Mouse (Mus musculus): ENCODE data around the gene Socs2.
A peak's percentile ranks its signal among the peaks of the same experiment; 100 is the strongest.

Socs2 gene

DNA sequence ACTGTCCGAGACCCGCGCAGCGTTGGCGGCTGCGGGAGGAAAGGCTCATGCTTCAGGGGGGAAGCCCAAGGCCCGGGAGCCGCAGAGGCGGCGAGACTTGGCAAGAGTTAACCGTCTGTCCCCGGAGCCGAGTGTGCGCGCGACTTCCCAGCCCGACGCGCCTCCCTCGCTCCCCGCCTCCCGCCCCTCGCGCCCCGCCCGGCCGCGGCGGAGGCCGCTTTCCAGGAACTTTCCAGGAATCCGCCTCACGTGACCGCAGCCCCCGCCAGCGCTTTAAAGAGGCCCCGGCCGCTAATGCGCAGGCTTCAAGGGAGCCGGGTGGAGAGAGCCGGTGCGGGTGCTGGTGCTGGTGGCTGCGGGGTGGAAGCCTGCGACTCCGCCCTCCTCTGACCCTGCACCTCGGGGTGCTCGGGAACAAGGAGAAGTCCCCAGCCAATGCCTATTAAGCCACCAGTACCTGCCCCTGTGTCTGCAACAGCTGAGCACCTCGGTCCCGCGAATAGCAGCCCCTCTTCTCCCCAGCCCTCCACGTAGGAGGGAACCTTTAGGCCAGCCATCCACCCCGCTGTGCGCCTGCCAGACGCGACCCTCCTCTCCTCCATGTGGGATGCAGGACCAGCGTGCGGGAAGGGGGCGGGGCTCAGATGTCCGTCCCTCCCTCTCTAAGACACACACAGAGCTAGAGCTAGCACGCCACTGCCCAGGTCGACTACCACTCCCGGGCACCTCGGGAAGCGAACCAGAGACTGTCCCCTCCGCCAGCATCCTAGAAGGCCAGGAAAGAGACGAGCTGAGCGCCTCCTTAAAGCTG is at the start of gene Socs2:
Gene Socs2, minus strand, starts transcription at position 496 of the 811 bp plus-strand sequence.
- peak; percentile 97 for DNase-seq

DNA sequence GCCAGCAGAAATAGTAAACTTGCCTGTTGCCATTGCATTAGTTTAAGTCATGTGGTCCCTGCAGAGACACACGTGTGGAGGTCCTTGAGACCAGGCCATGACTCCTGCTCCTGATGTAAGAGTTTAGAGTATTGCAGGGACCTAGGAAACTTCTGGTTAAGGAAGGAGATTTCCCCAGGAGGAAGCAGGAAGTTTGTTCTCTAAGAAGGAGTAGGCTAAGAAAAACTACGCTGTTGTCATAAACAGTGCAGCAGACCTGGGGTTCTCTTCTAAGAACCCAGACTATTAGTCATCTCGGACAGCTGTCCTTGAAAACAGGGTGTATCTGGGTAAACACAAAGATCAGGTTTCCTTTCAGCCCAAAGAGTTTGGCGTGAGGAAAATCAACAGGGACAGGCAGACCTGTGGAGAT is 48.5 kb upstream of the Socs2 start:
- DNase-seq, result no peak

DNA sequence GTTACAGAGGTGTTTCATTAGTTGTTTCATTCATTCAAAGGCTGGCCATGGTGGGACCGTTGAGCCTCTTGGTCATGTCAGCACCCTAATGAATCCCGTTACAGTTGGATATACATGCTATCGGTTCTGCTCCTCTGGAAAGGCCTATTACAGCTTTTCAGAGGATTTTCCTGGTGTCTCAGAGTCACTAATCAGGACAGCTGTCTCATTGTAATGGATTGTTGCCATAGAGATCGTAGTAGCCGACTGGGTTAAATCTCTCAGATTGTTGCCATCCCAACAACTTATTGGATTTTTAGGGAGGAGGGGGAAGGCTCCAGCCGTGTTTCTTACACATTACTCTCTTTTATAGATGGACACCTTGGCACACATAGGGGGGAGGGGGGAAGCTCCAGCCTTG is 47.5 kb upstream of the Socs2 start:
- DNase-seq, result peak; percentile 54

DNA sequence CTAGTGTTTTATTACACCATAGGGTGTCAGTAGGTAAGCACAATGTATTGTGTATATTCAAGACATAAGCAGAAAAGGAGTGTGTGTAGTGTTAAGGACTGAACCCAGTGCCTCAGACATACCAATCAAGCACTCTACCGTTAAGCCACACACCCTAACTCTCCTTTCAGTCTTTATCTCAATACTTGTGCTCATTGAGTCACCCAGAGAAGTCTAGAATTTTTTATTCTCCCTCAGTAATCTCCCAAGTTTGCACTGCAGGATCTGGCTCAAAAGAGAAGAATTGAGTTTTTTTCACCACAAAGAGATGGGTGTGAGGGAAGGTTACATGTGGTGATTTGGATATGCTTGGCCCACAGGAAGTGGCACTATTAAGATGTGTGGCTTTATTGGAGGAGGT is 45.3 kb upstream of the Socs2 start:
- DNase-seq, result no peak

DNA sequence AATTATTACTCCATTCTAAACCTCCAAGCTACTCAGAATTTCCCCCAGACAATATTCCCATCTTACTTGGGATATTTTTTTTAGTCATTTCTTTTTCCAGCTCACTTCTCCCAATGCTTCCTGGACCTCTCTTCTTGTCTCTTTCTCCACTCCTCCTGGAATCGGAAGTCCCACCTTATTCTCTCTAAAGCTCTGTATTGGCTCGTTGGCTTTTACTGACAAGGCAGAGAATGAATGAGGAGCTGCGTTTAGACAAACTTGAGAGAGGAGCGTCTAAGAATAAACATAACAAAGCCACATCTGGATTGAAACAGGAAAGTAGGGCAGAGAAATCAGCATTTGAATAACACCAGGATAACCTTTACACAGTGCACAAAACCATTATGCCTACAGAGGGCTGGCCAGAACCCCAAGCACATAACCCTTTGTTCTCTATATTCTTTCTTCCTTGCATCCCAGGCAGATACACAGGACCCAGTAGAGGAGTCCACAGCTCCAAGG is 44.1 kb upstream of the Socs2 start:
- DNase-seq, result no peak

DNA sequence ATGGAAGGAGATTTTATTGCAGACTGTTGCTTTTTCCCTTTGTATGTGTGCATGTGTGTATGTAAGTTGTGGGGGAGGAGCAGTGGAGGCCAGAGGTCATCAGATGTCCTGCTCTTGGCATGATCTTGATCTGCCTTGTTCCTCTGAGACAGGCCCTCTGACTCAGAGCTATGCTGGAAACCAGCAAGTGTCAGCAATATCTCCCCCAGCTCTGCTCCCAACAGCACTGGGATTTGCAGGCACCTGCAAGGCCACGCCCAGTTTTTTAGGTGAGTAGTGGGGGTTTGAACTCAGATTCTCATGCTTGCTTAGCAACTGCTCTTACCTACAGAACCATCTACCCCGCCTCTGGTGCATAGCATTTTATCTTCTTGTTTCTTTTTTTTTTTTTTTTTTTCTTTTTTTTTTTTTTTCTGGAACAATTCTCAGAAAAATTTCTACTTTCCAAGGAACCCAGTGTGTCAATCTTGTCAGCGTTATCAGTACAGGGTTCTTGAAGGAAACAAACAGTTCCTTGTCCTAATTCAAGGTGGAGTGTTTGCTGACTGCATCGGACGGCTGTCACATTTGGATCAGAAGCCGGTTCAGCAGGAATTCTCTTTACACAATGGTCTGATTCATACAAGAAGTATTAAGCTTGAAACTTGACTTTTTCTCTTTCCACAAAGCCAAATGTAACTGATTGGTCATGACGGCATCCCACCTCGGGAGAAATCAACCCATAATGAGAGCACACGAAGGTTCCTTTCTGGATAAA is 41.2 kb upstream of the Socs2 start:
- DNase-seq, result no peak

DNA sequence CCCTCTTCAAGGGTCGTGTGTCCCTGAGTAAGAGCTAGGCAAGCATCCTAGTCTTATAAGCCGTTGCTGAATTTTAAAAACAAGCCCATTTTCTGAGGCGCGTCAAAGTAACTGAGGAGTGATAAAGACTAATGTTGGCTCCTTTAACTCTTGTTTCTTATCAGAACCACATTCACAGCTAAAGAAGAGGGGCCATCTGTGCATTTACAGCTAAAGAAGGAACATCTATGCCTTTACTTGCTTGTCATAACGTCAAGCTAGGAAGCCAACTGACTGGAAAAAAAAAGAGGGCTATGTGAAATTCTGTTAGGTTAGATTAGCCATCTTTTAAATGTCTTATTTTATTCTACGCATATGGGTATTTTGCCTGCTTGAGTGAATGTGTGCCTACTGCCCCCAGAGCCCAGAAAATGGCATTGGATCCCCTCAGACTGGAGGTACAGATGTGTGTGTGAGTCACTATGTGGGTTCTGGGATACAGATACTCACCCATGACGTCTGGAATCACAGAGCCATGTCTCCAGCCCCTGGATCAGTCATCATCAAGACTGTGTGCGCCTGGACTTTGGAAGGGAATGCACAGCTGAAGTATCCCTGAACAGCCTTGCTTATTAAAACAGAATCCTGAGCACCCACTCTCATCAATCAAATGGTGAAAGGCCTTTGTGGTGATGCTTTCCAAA is 40.5 kb upstream of the Socs2 start:
- no peak for DNase-seq

DNA sequence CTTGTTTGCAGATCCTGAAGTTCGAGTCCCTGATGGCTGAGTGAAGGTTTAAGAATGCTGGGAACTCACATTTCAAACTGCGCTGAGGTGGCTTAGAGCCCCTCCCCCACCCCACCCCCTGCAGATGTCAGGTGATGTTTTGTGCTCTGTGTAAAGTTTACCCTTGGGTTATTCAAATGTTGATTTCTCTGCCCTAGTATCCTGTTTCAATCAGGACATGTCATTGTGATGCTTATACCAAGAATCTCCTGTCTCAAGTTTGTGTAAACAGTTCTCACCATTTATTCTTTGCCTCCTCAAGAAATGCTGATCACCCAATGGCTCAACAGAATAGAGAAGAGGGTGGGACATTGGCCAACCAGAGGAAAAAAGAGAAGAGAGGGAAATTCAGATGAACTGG is 39.1 kb upstream of the Socs2 start:
- no peak for DNase-seq

DNA sequence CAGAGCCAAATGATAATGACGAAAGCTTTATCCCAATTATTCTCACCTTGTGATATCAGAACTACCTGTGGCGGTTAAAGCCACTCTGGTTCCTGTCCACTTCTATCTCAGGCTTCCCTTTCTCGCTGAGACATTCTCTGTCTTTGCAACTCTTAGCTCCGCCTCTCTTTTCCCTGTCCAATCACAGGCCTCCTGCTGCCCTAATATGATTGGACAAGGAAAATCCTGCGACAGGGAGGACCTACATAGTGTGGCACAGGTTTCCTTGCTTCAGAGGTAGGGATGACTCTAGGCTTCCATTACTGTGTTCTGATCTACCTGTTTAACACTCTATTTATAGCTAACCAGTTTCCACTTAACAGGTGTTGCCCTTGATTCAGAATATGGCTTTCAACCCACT is 36.3 kb upstream of the Socs2 start:
- no peak for DNase-seq

DNA sequence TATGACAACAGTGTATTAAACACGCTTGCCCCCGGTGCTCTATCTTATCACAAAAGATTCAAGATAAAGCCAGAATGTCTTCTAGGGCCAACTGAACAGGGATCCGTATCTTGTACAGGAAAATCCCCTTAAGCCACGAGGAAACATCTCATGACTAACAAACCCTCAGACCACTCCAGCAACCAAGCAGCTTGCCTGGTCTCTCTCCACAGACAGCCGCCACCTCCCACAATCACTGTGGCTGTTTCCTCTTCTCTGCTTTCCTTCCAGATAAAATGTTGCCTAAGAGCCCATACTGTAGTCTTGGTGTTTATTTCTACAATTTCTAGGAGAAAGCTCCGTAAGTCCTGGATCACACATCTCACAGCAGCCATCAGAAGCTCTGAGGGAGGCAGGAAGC is 32.1 kb upstream of the Socs2 start:
- no peak for DNase-seq

DNA sequence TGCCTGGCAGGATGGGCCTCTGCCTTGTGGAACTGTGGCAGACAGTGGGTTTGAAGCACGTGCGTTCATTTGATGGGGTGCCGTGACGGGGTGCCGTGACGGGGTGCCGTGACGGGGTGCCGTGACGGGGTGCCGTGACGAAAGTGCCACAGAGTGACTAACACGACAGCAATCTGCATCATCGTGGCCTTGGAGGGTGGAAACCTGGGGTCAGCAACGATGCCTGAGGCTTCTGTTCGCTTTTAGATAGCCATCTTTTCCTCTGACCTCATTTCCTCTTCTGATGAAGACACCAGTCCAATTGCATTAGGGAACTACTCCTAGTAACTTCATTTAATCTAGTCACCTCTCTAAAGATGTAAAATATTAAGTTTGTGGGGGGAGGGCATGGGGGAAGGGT is 31.0 kb upstream of the Socs2 start:
- DNase-seq, result no peak

DNA sequence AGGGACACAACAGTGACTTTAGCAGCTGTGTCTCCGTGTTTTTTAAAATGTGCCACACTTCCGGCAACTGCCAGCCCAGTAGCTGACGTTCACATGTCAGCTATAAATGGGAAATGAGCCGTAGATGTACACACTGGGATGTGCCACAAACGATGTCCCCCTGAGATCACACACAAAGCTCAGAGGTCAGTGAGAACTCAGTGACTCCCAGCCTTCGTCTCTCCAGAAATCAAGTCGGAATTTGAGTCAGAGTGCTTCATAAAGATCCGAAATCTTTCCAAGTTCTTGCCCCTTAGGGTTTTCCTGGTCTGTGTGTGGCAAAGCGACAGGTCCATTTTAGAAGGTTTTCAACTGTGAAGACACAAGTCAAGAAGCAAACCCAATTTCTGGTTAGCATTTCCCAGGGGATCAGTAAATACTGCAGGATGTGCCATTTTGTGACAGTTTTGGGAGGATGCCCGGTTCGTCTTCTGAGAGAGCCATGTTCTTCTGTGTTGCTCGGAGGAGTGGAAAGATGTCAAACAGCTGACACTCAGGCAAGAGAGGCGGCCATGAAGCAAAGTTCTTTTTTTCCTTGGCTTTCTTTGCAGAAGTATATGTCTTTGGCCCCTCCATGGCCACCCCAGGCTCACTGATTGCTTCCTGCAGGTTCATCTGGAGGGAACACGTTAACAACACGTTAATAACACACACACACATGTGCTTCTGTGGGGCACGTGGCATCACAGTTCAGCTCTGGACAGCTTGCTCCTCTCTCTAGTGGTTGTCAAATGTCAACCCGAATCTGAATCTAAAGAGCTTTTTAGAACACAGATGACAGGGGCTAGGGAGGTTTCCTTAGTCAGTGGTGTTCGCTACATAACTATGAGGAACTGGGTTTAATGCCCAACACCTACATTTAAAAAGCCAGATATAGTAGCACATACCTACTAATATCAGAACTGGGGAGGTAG is 28.4 kb upstream of the Socs2 start:
- DNase-seq, result no peak

DNA sequence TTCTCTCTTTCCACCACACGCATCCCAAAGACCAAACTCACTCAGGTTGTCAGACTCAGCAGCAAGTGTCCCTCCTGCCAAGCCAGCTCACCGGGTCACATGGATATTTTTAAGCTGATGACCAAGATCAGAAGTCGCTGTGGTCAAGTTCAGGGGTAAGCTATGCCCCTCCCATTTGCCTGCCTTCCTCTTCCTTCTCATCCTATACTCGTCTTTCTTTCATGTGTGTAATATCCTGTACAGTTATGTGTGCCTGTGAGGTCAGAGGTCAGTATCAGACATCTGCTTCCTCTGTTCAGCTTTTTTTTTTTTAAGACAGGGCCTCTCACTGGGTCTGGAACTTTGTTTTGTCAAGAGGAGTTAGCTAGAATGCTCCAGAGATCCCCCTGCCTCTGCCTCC is 25.4 kb upstream of the Socs2 start:
- DNase-seq, result no peak

DNA sequence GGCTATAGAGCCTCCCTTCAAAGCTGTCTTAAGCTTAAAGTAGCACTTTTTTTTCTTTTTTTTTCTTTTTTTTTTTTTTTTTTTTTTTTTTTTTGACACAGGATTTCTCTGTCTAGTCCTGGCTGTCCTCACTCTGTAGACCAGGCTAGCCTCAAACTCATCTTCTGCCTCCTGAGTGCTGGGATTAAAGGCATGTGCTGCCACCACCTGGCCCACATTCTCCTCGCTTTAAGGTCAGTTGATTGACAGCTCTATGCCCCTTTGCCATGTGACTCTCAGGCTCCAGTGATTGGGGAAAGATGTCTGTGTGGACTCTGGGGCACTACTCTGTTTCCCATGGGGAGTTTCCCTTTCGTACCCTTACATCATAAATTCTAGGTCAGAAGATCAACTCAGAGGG is 23.6 kb upstream of the Socs2 start:
- peak; percentile 12 for DNase-seq

DNA sequence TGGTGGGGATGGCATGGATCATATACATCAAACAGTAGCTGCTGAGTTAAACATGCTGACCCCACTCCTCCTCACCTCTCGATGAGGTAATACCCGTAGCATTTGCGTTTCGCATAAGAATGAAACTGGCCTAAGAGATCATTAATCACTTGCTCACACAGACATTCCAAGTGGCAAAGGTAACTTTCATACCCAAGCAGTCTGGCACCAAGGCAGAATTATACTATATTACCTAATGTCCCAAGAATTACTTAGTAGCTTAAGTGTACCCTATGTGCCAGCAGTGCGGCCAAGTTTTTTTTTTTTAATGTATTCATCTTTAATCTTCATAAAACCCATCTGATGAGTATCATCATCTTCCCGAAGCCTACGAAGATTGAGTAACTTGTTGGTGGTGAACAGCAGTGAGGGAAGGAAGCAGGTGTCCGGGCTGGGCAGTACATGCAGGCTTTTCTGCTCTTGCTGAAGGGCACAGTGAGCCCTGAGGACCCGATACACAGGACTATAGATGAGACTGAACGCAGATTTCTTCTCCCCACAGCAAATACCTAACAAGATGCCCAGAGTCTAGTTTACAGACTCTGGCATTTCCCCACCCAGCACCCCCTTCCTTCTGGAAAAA is 22.8 kb upstream of the Socs2 start:
- no peak for DNase-seq

DNA sequence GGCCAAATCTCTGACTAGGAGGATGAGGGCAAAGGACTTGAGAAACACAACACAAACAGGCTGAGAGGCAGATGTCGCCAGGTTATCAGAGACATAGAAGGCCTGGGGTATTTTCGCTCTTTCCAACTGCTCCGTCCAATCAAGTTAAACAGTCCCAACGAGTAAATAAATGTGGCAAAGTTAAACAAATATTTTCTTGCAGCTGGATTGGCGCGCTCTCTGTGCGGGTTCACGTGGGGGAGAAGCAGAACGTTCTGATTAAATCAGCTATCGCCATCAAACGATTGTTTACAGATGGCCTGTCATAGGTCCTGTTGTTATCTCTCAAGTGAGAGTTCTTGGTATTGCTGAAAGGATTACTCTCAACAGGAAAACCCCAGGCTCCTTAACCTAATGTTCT is 22.0 kb upstream of the Socs2 start:
- no peak for DNase-seq

DNA sequence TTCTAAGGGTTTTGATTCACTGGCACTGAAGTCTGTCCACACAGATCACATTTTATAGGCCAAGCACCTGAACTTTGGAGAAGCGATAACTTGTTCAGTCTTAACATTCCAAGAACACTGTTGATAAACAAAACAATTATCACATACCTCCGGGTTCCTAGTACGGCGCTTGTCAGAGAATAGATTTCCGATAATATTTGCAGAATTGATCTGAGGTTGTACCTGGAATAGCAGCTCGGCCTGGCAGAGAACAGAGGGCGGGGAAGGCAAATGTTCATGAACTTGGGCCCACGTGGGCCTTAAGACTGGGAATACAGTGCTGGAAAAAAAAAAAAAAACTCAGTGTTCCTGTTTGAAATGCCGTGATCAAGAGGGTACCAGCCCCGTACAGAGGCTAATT is 13.3 kb upstream of the Socs2 start:
- no peak for DNase-seq

DNA sequence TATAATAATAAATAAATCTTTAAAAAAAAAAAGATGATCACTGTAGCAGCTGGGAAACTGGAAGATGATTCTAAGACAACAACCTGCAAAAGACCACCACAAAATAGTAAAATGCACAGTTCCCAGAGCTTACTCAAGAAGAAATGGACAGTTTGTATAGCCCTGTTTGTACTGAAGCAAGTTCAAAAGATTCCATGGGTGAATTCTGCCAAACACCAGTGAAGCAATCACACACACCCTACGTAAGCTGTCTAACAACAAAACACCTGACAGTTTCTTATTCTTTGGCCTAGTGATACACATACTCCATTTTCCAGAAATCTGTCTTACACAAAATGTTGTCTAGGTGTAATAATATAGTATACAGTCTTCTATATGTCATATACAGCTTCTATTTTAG is 12.1 kb upstream of the Socs2 start:
- DNase-seq, result no peak

DNA sequence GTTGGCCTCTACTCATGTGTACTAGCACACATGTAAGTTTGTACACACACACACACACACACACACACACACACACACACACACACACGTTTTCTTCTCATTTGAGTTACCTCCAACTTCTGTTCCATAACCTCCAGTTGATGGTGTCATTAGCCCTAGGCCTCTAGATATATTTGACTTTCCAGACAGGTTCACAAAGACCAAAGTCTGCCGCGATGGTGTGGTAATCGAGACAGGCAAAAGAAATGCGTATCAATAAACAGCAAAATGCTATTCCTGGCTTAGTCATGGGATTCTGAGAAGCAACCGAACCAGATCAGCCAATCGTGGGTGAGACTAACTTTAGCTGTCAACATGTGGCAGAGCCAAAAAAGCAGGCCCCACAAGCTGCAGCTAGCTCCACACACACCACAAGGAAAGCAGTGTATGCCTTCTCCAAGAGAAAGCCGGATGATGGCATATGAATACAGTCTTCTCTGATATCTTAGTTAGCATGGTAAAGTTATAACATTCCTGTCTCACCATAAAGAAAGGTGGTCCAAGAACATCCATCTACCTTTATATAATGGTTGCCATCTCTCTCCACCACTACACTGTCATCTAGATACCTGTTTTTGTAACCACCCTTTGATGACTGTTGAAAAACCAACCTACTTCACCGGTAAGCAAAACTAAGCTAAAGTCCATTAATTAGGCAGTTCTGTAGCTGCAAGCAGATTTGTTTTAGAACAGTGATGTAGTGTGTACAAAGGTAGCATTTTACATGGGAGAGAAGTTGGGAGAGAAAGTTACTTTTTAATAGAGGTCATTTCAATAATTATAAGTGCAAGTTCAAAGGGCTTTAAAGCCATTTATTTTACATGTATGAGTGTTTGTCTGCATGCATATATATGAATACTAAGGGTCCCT is 9.5 kb upstream of the Socs2 start:
- DNase-seq, result no peak

DNA sequence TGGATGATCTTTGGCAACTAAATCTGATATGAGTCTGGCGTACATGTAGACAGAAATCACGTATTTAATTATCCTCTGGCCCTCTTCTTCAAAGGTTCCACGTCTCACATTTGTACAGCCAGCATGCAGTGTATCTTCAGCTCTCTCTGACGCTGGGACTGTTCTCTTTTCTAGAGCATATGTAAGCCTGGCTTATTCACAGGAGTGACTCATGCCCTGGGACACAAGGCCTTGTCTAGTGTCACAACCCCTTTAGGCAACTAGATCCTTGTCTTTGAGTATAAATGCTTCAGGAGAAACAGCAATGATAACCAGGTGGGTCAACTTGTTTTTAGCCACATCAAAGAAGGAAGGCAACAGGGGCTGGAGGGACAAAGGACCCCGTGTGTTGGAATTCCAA is 5.7 kb upstream of the Socs2 start:
- no peak for DNase-seq

DNA sequence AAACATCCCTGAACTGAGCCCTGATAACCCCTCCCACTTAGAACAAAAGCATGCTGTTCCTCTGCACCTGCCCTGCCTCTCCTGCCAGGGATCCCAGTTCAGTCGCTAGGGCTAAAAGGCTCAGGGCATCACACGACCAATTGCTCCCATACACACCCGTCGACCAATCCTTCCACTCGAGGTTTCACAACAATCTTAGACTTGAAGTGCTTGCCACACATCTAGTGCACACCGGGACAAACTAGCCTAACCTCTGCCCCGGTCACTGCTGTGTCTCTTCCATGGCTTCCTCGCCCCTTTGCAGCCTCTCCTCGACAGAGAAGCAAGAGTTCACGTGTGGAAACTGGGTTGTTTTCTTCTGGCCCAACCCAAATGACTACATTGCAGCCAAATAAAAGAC is 3.3 kb upstream of the Socs2 start:
- no peak for DNase-seq

Data from retina, postnatal 1 day (tissue).